Mouse (Mus musculus): Measurements from ENCODE around the gene Zfp618. TPM values are rescaled to one million over a fixed set of nuclear protein-coding genes. Genes with fewer than 3 reads are reported as not detected.
A peak's percentile ranks its signal among the peaks of the same experiment; 100 is the strongest.

The Zfp618 gene
- polyA plus RNA-seq, 1 experiment from 2014 or later = 20.1 TPM

DNA sequence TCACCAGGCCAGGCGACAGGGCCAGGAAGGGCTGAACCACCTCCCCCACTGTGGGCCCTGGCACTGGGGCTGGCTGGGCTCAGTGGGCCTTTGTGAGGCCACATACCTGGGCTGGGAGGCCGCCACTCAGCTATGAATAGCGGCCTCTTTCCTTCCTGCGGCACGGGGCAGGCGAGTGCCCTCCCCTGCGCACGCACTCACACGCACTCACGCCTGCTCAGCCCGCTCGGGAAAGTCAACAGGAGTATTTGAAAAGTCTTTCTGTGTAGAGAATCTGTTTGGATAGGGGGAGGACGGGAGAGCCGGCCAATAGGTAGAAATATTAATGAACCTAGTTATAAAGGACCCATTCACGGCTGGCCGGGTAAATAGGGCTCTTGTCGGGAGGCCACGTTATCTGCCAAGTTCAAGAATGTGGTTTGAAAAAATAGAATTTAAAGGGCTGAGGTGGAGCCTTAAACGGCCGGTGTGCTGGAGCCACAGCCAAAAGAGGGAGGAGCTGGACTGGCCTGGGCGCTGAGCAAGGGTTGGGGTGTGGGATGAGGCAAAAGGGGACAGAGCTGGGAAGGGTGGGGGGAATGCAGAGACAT, 221.0 kb downstream of the Zfp618 start:
- Histone ChIP-seq H3K4me1 (replicated peaks) (peaks cover 16% of the 10 kb centered on the region), H3K9me3 (no peaks in the 10 kb centered on the region), H3K36me3 (no peaks in the 10 kb centered on the region), H3K4me2 (replicated peaks) (0 out of 2 replicates have a peak overlapping the region, but pooled peaks have one; percentile 0), H3K4me3 (replicated peaks) (no peak overlapping the region), H3K27ac (0 out of 2 replicates have a peak overlapping the region, but pooled peaks have one; percentile 27), H3K27me3 (replicated peaks) (no peaks in the 10 kb centered on the region), H3K9ac (no peak overlapping the region)
- ATAC-seq = peak; percentile 71
- 37% methylated on average over 21 of the region's 21 CpGs for WGBS

Other genes with a start within 250 kb of the Zfp618 start
- 48.8 and 71.7 TPM in 2 replicates for gene Ambp, start 189.2 kb downstream of the Zfp618 start, polyA plus RNA-seq (2015; fragmentation: Nextera tagmentation; extraction: Ambion mirVana)
- gene Kif12, start 206.6 kb downstream of the Zfp618 start, polyA plus RNA-seq (2015; fragmentation: Nextera tagmentation; extraction: Ambion mirVana) = 67.1 and 77.3 TPM in 2 replicates
- 13.1 and 13.3 TPM in 2 replicates for gene Col27a1, start 248.4 kb downstream of the Zfp618 start, polyA plus RNA-seq (2015; fragmentation: Nextera tagmentation; extraction: Ambion mirVana)